16 mouse cellular contexts compared by ENCODE assay signal in genomic region chr4:117291696-117292095, GRCm38 (mm10). TPM values are rescaled to one million over a fixed set of nuclear protein-coding genes. Genes with fewer than 3 reads are reported as not detected.
"Had no signal": no experiment of that assay in that cellular context is flagged by ENCODE, and none has a peak within 500 bp of the region (broad histone marks: within the 10 kb centered on the region; RNA-seq: fewer than 3 reads in every experiment).

No protein-coding gene starts in this region.

- DNase-seq: gastrocnemius, postnatal 14 days; gastrocnemius, postnatal 36 days; heart, adult 11 months; heart, adult 2 months; heart, postnatal 14 days; heart, postnatal 36 days; kidney, adult 18-20 months; kidney, adult 8-10 months; kidney, postnatal 10 days; kidney, postnatal 36 days; layer of hippocampus, adult 9-11 months; layer of hippocampus, postnatal 36 days; left cerebral cortex, postnatal 4 days had no signal

RNA-seq across cellular contexts. Expression of gene Armh1, which starts 39.8 kb away (rescaled TPM):
- total RNA-seq: gastrocnemius, adult 18-20 months; gastrocnemius, adult 8-10 months; gastrocnemius, postnatal 14 days; gastrocnemius, postnatal 36 days; heart, adult 2 months; heart, postnatal 36 days; liver, adult 2 months had no signal
